Mouse (Mus musculus) brain, embryonic 14.5 days (tissue): ENCODE measurements around the gene Parg.

Experiments
- CTCF ChIP-seq: fragments of 200-500 bp; IDR thresholded peaks from 2 replicates; pipeline ENCODE4 v1.5.1; 2012; ENCODE audit warnings: inconsistent platforms, mild to moderate bottlenecking, moderate library complexity, borderline replicate concordance; ENCODE audit not compliant: insufficient read depth, insufficient read length; ENCODE audit errors: extremely low read depth
- POLR2A ChIP-seq: fragments of 200-500 bp; IDR thresholded peaks from 2 replicates; pipeline ENCODE4 v1.6.1; 2012; ENCODE audit warnings: mild to moderate bottlenecking, inconsistent platforms, borderline replicate concordance; ENCODE audit not compliant: poor library complexity, insufficient read depth, insufficient read length, severe bottlenecking; ENCODE audit errors: extremely low read depth

DNA sequence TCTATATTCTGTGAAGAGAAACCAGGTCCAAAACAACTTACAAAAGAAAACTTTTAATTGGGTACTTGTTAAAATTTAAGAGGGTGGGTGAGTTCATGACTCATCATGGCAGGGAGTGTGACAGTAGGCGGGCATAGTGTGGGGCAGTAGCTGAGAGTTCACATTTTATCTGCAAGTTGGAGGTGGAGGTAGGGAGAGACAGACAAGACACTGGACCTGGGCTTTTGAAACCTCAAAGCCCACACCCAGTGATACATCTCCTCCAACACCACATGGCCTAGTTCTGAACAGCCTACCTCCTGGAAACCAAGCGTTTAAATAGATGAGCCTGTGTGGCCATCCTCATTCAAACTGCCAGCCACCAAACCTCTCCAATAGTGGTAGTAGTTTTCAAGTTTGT is 26.4 kb upstream of the Parg start:
- TF ChIP-seq POLR2A (no peak), CTCF (no peak)
